Mouse (Mus musculus): ENCODE results near the gene Eef1akmt2. TPM values are rescaled to one million over a fixed set of nuclear protein-coding genes. Genes with fewer than 3 reads are reported as not detected.
A peak's percentile ranks its signal among the peaks of the same experiment; 100 is the strongest.

Gene Eef1akmt2
- polyA plus RNA-seq, 1 experiment from 2014 or later: 84.6 TPM

GRCm38 (mm10) chr7:132808051-132808796, 44.2 kb downstream of the Eef1akmt2 start:
- Histone ChIP-seq H3K4me2 (no peak overlapping the region), H3K9ac (no peak overlapping the region), H3K4me1 (replicated peaks) (peaks cover 87% of the 10 kb centered on the region), H3K9me3 (no peaks in the 10 kb centered on the region), H3K36me3 (no peaks in the 10 kb centered on the region), H3K27ac (replicated peaks) (peak overlapping the region; percentile 72), H3K27me3 (no peaks in the 10 kb centered on the region), H3K4me3 (no peak overlapping the region)
- 50% methylated on average over 7 of the region's 7 CpGs for WGBS
- ATAC-seq (ENCODE audit: low FRiP score, low read depth): no peak

GRCm38 (mm10) chr7:132806926-132807857, 45.3 kb downstream of the Eef1akmt2 start:
- Histone ChIP-seq H3K27me3 (no peaks in the 10 kb centered on the region), H3K4me1 (replicated peaks) (peaks cover 90% of the 10 kb centered on the region), H3K36me3 (no peaks in the 10 kb centered on the region), H3K9me3 (no peaks in the 10 kb centered on the region), H3K4me2 (no peak overlapping the region), H3K27ac (replicated peaks) (peak overlapping the region; percentile 52), H3K9ac (no peak overlapping the region), H3K4me3 (no peak overlapping the region)
- ATAC-seq (ENCODE audit: low FRiP score, low read depth): no peak
- WGBS: 61% methylated on average over 13 of the region's 13 CpGs

- WGBS: 44% methylated on average over 5 of the region's 5 CpGs
- H3K27ac ChIP-seq (replicated peaks): peak overlapping the region; percentile 52
- no peaks in the 10 kb centered on the region for H3K36me3 ChIP-seq
- H3K9me3 ChIP-seq: no peaks in the 10 kb centered on the region
- ATAC-seq (ENCODE audit: low FRiP score, low read depth): no peak
- no peak overlapping the region for H3K4me2 ChIP-seq
- H3K4me3 ChIP-seq: no peak overlapping the region
- no peaks in the 10 kb centered on the region for H3K27me3 ChIP-seq
- H3K4me1 ChIP-seq (replicated peaks): peaks cover 81% of the 10 kb centered on the region
- H3K9ac ChIP-seq: no peak overlapping the region
These were observed 46.2 kb downstream of the Eef1akmt2 start for GRCm38 (mm10) chr7:132806286-132806685.

- no peak overlapping the region for H3K9ac ChIP-seq
- ATAC-seq (ENCODE audit: low FRiP score, low read depth): no peak
- no peaks in the 10 kb centered on the region for H3K27me3 ChIP-seq
- H3K36me3 ChIP-seq: no peaks in the 10 kb centered on the region
- H3K4me3 ChIP-seq: no peak overlapping the region
- H3K9me3 ChIP-seq: no peaks in the 10 kb centered on the region
- no peak overlapping the region for H3K27ac ChIP-seq (replicated peaks)
- H3K4me1 ChIP-seq (replicated peaks): peaks cover 67% of the 10 kb centered on the region
- WGBS: 93% methylated on average over 5 of the region's 5 CpGs
- H3K4me2 ChIP-seq: no peak overlapping the region
These were observed 47.5 kb downstream of the Eef1akmt2 start for GRCm38 (mm10) chr7:132804951-132805350.

DNA sequence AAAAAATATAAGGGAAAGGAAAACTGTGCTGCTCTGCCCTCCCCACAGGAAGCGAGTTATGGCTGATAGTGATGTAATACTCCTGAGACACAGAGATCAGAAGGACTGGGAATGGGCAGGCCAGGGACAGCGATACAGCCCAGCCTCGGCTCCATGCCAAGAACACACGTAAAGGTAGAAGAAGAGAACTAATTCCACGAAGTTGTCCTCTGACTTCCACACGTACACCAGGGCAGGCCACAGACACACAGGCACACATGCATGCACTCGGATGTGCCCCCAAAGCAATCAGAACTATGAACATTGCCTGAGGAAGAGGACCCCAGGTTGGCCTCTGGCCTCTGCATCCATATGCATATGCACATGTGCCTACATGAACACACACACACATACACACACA, 48.0 kb downstream of the Eef1akmt2 start:
- Histone ChIP-seq H3K9ac (no peak overlapping the region), H3K27me3 (no peaks in the 10 kb centered on the region), H3K9me3 (no peaks in the 10 kb centered on the region), H3K36me3 (no peaks in the 10 kb centered on the region), H3K4me3 (no peak overlapping the region), H3K4me1 (replicated peaks) (peaks cover 62% of the 10 kb centered on the region), H3K4me2 (no peak overlapping the region), H3K27ac (replicated peaks) (no peak overlapping the region)
- ATAC-seq (ENCODE audit: low FRiP score, low read depth): no peak
- WGBS: 88% methylated on average over 7 of the region's 7 CpGs

GRCm38 (mm10) chr7:132803962-132804361, 48.5 kb downstream of the Eef1akmt2 start:
- no peak overlapping the region for H3K4me3 ChIP-seq
- no peak overlapping the region for H3K27ac ChIP-seq (replicated peaks)
- WGBS: 83% methylated on average over 3 of the region's 3 CpGs
- no peaks in the 10 kb centered on the region for H3K9me3 ChIP-seq
- H3K36me3 ChIP-seq: no peaks in the 10 kb centered on the region
- no peak overlapping the region for H3K9ac ChIP-seq
- ATAC-seq (ENCODE audit: low FRiP score, low read depth): no peak
- no peak overlapping the region for H3K4me2 ChIP-seq
- peaks cover 57% of the 10 kb centered on the region for H3K4me1 ChIP-seq (replicated peaks)
- H3K27me3 ChIP-seq: no peaks in the 10 kb centered on the region

- no peak for ATAC-seq (ENCODE audit: low FRiP score, low read depth)
- Histone ChIP-seq H3K9ac (no peak overlapping the region), H3K9me3 (no peaks in the 10 kb centered on the region), H3K4me2 (no peak overlapping the region), H3K4me3 (no peak overlapping the region), H3K27me3 (no peaks in the 10 kb centered on the region), H3K36me3 (no peaks in the 10 kb centered on the region), H3K4me1 (replicated peaks) (peaks cover 51% of the 10 kb centered on the region), H3K27ac (replicated peaks) (no peak overlapping the region)
- WGBS: 82% methylated on average over 2 of the region's 2 CpGs
These were observed 49.1 kb downstream of the Eef1akmt2 start for GRCm38 (mm10) chr7:132803336-132803735.

DNA sequence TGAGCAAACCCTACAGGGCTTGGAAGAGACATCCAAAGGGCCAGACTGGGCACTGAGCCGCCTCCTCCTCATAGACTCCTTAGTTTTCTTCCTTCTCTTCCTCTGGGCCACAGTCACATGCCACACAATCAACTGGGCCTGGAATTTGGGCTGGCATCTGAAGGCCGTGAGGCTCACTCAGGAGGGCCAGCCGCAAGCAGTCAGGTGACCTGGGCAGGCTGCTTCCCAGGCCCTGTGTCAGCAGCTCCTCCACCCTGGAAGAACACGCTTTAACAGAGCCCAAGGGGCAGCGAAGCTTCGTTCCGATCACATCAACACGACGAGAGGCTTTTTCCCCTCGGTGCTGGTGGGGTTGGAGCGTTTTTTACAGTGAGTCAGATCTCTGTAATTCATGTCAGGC, 49.8 kb downstream of the Eef1akmt2 start:
- Histone ChIP-seq H3K4me2 (no peak overlapping the region), H3K36me3 (no peaks in the 10 kb centered on the region), H3K27ac (replicated peaks) (no peak overlapping the region), H3K9me3 (no peaks in the 10 kb centered on the region), H3K9ac (no peak overlapping the region), H3K27me3 (no peaks in the 10 kb centered on the region), H3K4me1 (replicated peaks) (peaks cover 45% of the 10 kb centered on the region), H3K4me3 (no peak overlapping the region)
- 87% methylated on average over 11 of the region's 11 CpGs for WGBS
- no peak for ATAC-seq (ENCODE audit: low FRiP score, low read depth)

- WGBS: 75% methylated on average over 2 of the region's 2 CpGs
- no peak overlapping the region for H3K9ac ChIP-seq
These were observed 50.4 kb downstream of the Eef1akmt2 start for GRCm38 (mm10) chr7:132802066-132802465.

DNA sequence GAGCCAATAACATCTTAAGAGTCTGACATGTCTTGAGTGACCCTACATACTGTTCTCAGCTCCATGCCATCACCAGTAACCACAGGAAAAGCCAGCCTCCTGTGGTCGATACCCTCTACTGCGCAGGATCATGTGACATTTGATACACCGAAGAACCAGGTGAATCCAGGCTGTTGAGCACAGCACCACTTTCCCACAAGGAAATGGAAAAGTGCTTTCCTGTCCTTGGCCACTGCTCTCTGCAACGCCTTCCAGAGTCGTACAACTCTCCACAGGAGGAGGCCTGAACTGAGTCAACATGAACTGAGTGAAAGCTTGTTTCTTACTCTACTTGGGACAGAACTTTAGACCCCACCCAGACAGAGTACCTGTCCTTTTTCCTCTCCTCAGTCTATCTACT, 51.0 kb downstream of the Eef1akmt2 start:
- no peak for ATAC-seq (ENCODE audit: low FRiP score, low read depth)
- Histone ChIP-seq H3K9me3 (no peaks in the 10 kb centered on the region), H3K4me2 (no peak overlapping the region), H3K27ac (replicated peaks) (no peak overlapping the region), H3K4me1 (replicated peaks) (peaks cover 33% of the 10 kb centered on the region), H3K36me3 (no peaks in the 10 kb centered on the region), H3K27me3 (no peaks in the 10 kb centered on the region), H3K9ac (no peak overlapping the region), H3K4me3 (no peak overlapping the region)
- 92% methylated on average over 5 of the region's 5 CpGs for WGBS

More at GRCm38 (mm10) chr7:132802066-132802465, 50.4 kb downstream of the Eef1akmt2 start:
- no peak for ATAC-seq (ENCODE audit: low FRiP score, low read depth)
- Histone ChIP-seq H3K4me2 (no peak overlapping the region), H3K9me3 (no peaks in the 10 kb centered on the region), H3K4me1 (replicated peaks) (peaks cover 38% of the 10 kb centered on the region), H3K27ac (replicated peaks) (no peak overlapping the region), H3K36me3 (no peaks in the 10 kb centered on the region), H3K4me3 (no peak overlapping the region), H3K27me3 (no peaks in the 10 kb centered on the region)

GRCm38 (mm10) chr7:132800868-132801267, 51.6 kb downstream of the Eef1akmt2 start:
- no peak overlapping the region for H3K9ac ChIP-seq
- H3K4me1 ChIP-seq (replicated peaks): peaks cover 26% of the 10 kb centered on the region
- no peak overlapping the region for H3K4me2 ChIP-seq
- H3K9me3 ChIP-seq: no peaks in the 10 kb centered on the region
- no peak for ATAC-seq (ENCODE audit: low FRiP score, low read depth)
- 87% methylated on average over 10 of the region's 10 CpGs for WGBS
- H3K27me3 ChIP-seq: no peaks in the 10 kb centered on the region
- no peak overlapping the region for H3K4me3 ChIP-seq
- H3K27ac ChIP-seq (replicated peaks): no peak overlapping the region
- no peaks in the 10 kb centered on the region for H3K36me3 ChIP-seq
